Mouse (Mus musculus): ENCODE measurements around the gene Bmp8a. TPM values are rescaled to one million over a fixed set of nuclear protein-coding genes. Genes with fewer than 3 reads are reported as not detected.
"Not testable (repeated sequence)": the region's sequence is repeated elsewhere in the genome, so short reads cannot be mapped to it uniquely, and the experiment has no call there.

The Bmp8a gene
- polyA plus RNA-seq, 1 experiment from 2014 or later, result 0.46 TPM

GRCm38 (mm10) chr4:123353271-123353877 is 10.3 kb upstream of the Bmp8a start:
- WGBS (ENCODE audit: insufficient replicate concordance), result 76% methylated on average over 10 of the region's 10 CpGs
- ATAC-seq, result no peak
- Histone ChIP-seq H3K27me3 (replicated peaks) (no peaks in the 10 kb centered on the region), H3K9ac (no peak overlapping the region), H3K27ac (no peak overlapping the region), H3K4me1 (no peaks in the 10 kb centered on the region), H3K4me3 (no peak overlapping the region), H3K4me2 (no peak overlapping the region), H3K9me3 (replicated peaks) (no peaks in the 10 kb centered on the region), H3K36me3 (peaks cover 66% of the 10 kb centered on the region)

- H3K9me3 ChIP-seq (replicated peaks), result no peaks in the 10 kb centered on the region
- 3% methylated on average over 6 of the region's 6 CpGs for WGBS (ENCODE audit: insufficient replicate concordance)
- peak overlapping the region; percentile 60 for H3K4me3 ChIP-seq
- H3K4me1 ChIP-seq, result peaks cover 19% of the 10 kb centered on the region
- no peaks in the 10 kb centered on the region for H3K36me3 ChIP-seq
- H3K27ac ChIP-seq, result no peak overlapping the region
- H3K27me3 ChIP-seq (replicated peaks), result peaks cover 59% of the 10 kb centered on the region
- ATAC-seq, result peak; percentile 33
- H3K4me2 ChIP-seq, result peak overlapping the region; percentile 87
- H3K9ac ChIP-seq, result peak overlapping the region; percentile 42; the same call in 1 of the 2 replicates
Measured at GRCm38 (mm10) chr4:123343471-123343789, 378 bp upstream of the Bmp8a start.

- H3K27ac ChIP-seq, result no peak overlapping the region
- ATAC-seq, result peak; percentile 11; the same call in 1 of the 2 replicates
- H3K27me3 ChIP-seq (replicated peaks), result peaks cover 59% of the 10 kb centered on the region
- no peaks in the 10 kb centered on the region for H3K36me3 ChIP-seq
- peak overlapping the region; percentile 60 for H3K4me3 ChIP-seq
- peaks cover 19% of the 10 kb centered on the region for H3K4me1 ChIP-seq
- no peaks in the 10 kb centered on the region for H3K9me3 ChIP-seq (replicated peaks)
- peak overlapping the region; percentile 87 for H3K4me2 ChIP-seq
- peak overlapping the region; percentile 54; the same call in 1 of the 2 replicates for H3K9ac ChIP-seq
- WGBS (ENCODE audit: insufficient replicate concordance), result 3% methylated on average over 43 of the region's 43 CpGs
Measured at GRCm38 (mm10) chr4:123342091-123342641, 886 bp downstream of the Bmp8a start.

- no peak for ATAC-seq
- 42% methylated on average over 5 of the region's 5 CpGs for WGBS (ENCODE audit: insufficient replicate concordance)
- H3K4me3 ChIP-seq, result no peak overlapping the region
- no peak overlapping the region for H3K9ac ChIP-seq
- no peaks in the 10 kb centered on the region for H3K36me3 ChIP-seq
- H3K9me3 ChIP-seq (replicated peaks), result no peaks in the 10 kb centered on the region
- H3K27ac ChIP-seq, result no peak overlapping the region
- no peak overlapping the region for H3K4me2 ChIP-seq
- H3K4me1 ChIP-seq, result peaks cover 19% of the 10 kb centered on the region
- peaks cover 70% of the 10 kb centered on the region for H3K27me3 ChIP-seq (replicated peaks)
Measured at GRCm38 (mm10) chr4:123340232-123340631, 2.8 kb downstream of the Bmp8a start.

GRCm38 (mm10) chr4:123337693-123338092 is 5.4 kb downstream of the Bmp8a start:
- Histone ChIP-seq H3K4me1 (peaks cover 10% of the 10 kb centered on the region), H3K9me3 (replicated peaks) (no peaks in the 10 kb centered on the region), H3K27me3 (replicated peaks) (peaks cover 56% of the 10 kb centered on the region), H3K27ac (no peak overlapping the region), H3K4me2 (no peak overlapping the region), H3K36me3 (no peaks in the 10 kb centered on the region), H3K9ac (no peak overlapping the region), H3K4me3 (no peak overlapping the region)
- WGBS (ENCODE audit: insufficient replicate concordance), result 61% methylated on average over 4 of the region's 4 CpGs
- no peak for ATAC-seq

GRCm38 (mm10) chr4:123335796-123336585 is 7.1 kb downstream of the Bmp8a start:
- no peaks in the 10 kb centered on the region for H3K36me3 ChIP-seq
- H3K27me3 ChIP-seq (replicated peaks), result peaks cover 39% of the 10 kb centered on the region
- no peaks in the 10 kb centered on the region for H3K9me3 ChIP-seq (replicated peaks)
- no peak for ATAC-seq
- no peak overlapping the region for H3K27ac ChIP-seq
- 59% methylated on average over 14 of the region's 14 CpGs for WGBS (ENCODE audit: insufficient replicate concordance)
- no peaks in the 10 kb centered on the region for H3K4me1 ChIP-seq
- no peak overlapping the region for H3K9ac ChIP-seq
- no peak overlapping the region for H3K4me2 ChIP-seq
- H3K4me3 ChIP-seq, result no peak overlapping the region

- not testable (repeated sequence) for H3K4me2 ChIP-seq; H3K4me3 ChIP-seq; H3K36me3 ChIP-seq; H3K9ac ChIP-seq; H3K4me1 ChIP-seq; H3K27ac ChIP-seq; ATAC-seq; H3K9me3 ChIP-seq (replicated peaks)
- peaks cover 31% of the 10 kb centered on the region for H3K27me3 ChIP-seq (replicated peaks)
- WGBS (ENCODE audit: insufficient replicate concordance), result 79% methylated on average over 10 of the region's 10 CpGs
Measured at GRCm38 (mm10) chr4:123335244-123335643, 7.8 kb downstream of the Bmp8a start.

GRCm38 (mm10) chr4:123334177-123334576 is 8.9 kb downstream of the Bmp8a start:
- Histone ChIP-seq H3K36me3 (no peaks in the 10 kb centered on the region), H3K4me2 (no peak overlapping the region), H3K4me3 (no peak overlapping the region), H3K4me1 (no peaks in the 10 kb centered on the region), H3K27ac (no peak overlapping the region), H3K27me3 (replicated peaks) (peaks cover 21% of the 10 kb centered on the region), H3K9me3 (replicated peaks) (no peaks in the 10 kb centered on the region), H3K9ac (no peak overlapping the region)
- ATAC-seq, result no peak
- 65% methylated on average over 3 of the region's 3 CpGs for WGBS (ENCODE audit: insufficient replicate concordance)

- Histone ChIP-seq H3K4me1 (no peaks in the 10 kb centered on the region), H3K9me3 (replicated peaks) (no peaks in the 10 kb centered on the region), H3K27ac (no peak overlapping the region), H3K4me3 (no peak overlapping the region), H3K9ac (no peak overlapping the region), H3K36me3 (no peaks in the 10 kb centered on the region), H3K27me3 (replicated peaks) (peaks cover 13% of the 10 kb centered on the region), H3K4me2 (no peak overlapping the region)
- WGBS (ENCODE audit: insufficient replicate concordance), result 80% methylated on average over 4 of the region's 4 CpGs
- no peak for ATAC-seq
Measured at GRCm38 (mm10) chr4:123333151-123333550, 9.9 kb downstream of the Bmp8a start.

GRCm38 (mm10) chr4:123331961-123332360 is 11.1 kb downstream of the Bmp8a start:
- not testable (repeated sequence) for H3K9me3 ChIP-seq (replicated peaks); H3K4me3 ChIP-seq; H3K9ac ChIP-seq; H3K4me1 ChIP-seq; H3K27ac ChIP-seq; H3K36me3 ChIP-seq; H3K4me2 ChIP-seq; ATAC-seq
- WGBS (ENCODE audit: insufficient replicate concordance), result 64% methylated on average over 1 of the region's 1 CpGs
- H3K27me3 ChIP-seq (replicated peaks), result peaks cover 13% of the 10 kb centered on the region

- Histone ChIP-seq H3K27ac (no peak overlapping the region), H3K4me1 (no peaks in the 10 kb centered on the region), H3K4me3 (no peak overlapping the region), H3K36me3 (no peaks in the 10 kb centered on the region), H3K9me3 (replicated peaks) (no peaks in the 10 kb centered on the region), H3K4me2 (no peak overlapping the region), H3K9ac (no peak overlapping the region), H3K27me3 (replicated peaks) (peaks cover 13% of the 10 kb centered on the region)
- no peak for ATAC-seq
- WGBS (ENCODE audit: insufficient replicate concordance), result 62% methylated on average over 5 of the region's 5 CpGs
Measured at GRCm38 (mm10) chr4:123331326-123331725, 11.7 kb downstream of the Bmp8a start.

GRCm38 (mm10) chr4:123328946-123329345 is 14.1 kb downstream of the Bmp8a start:
- no peak overlapping the region for H3K27ac ChIP-seq
- peaks cover 9% of the 10 kb centered on the region for H3K27me3 ChIP-seq (replicated peaks)
- 66% methylated on average over 6 of the region's 6 CpGs for WGBS (ENCODE audit: insufficient replicate concordance)
- H3K4me1 ChIP-seq, result no peaks in the 10 kb centered on the region
- H3K9me3 ChIP-seq (replicated peaks), result no peaks in the 10 kb centered on the region
- no peak overlapping the region for H3K4me3 ChIP-seq
- H3K4me2 ChIP-seq, result no peak overlapping the region
- no peak overlapping the region for H3K9ac ChIP-seq
- no peak for ATAC-seq
- H3K36me3 ChIP-seq, result no peaks in the 10 kb centered on the region
